Mouse (Mus musculus) macrophage (primary cell): ENCODE measurements around the gene Trim67. TPM values are rescaled to one million over a fixed set of nuclear protein-coding genes. Genes with fewer than 3 reads are reported as not detected.

ENCODE experiments used
- H3K27ac ChIP-seq: fragments of 350-480 bp; formaldehyde crosslinking; 2 replicates; pipeline ENCODE4 v1.9.0; 2021
- H3K36me3 ChIP-seq: fragments of 350-480 bp; formaldehyde crosslinking; 2 replicates; pipeline ENCODE4 v1.9.0; 2021; ENCODE audit errors: inconsistent target
- H3K4me3 ChIP-seq: fragments of 350-480 bp; formaldehyde crosslinking; 2 replicates; pipeline ENCODE4 v1.9.0; 2021; ENCODE audit errors: inconsistent target
- H3K79me2 ChIP-seq: fragments of 350-480 bp; formaldehyde crosslinking; 2 replicates; pipeline ENCODE4 v1.9.0; 2021; ENCODE audit errors: inconsistent target
- WGBS: methylation state at CpG from one replicate; pipeline ENCODE4 v1.1.7; 2026; ENCODE audit warnings: inconsistent platforms; ENCODE audit not compliant: missing documents; 5-methylcytosine and 5-hydroxymethylcytosine counted together
- polyA plus RNA-seq: library from polyadenylated mRNA; stranded (reverse); fragments of 250-400 nt; gene quantifications from 3 replicates; pipeline ENCODE4 v1.2.4, GENCODE M21; 2018; ENCODE audit warnings: inconsistent platforms

Gene Trim67
- polyA plus RNA-seq, 1 experiment from 2014 or later, result not detected

GRCm38 (mm10) chr8:124782431-124782830, 10.5 kb upstream of the Trim67 start:
- H3K27ac ChIP-seq, result no peak overlapping the region
- no peaks in the 10 kb centered on the region for H3K79me2 ChIP-seq
- WGBS, result 85% methylated on average over 3 of the region's 3 CpGs
- no peaks in the 10 kb centered on the region for H3K36me3 ChIP-seq
- H3K4me3 ChIP-seq, result no peak overlapping the region

GRCm38 (mm10) chr8:124783228-124783627, 9.7 kb upstream of the Trim67 start:
- Histone ChIP-seq H3K36me3 (no peaks in the 10 kb centered on the region), H3K79me2 (no peaks in the 10 kb centered on the region), H3K27ac (no peak overlapping the region), H3K4me3 (no peak overlapping the region)
- 88% methylated on average over 15 of the region's 15 CpGs for WGBS

- WGBS, result 95% methylated on average over 12 of the region's 13 CpGs
- H3K4me3 ChIP-seq, result no peak overlapping the region
These were observed 8.3 kb upstream of the Trim67 start for GRCm38 (mm10) chr8:124784613-124785012.

GRCm38 (mm10) chr8:124790676-124791075, 2.2 kb upstream of the Trim67 start:
- Histone ChIP-seq H3K79me2 (no peaks in the 10 kb centered on the region), H3K27ac (no peak overlapping the region)
- 22% methylated on average over 4 of the region's 4 CpGs for WGBS

More at GRCm38 (mm10) chr8:124784613-124785012, 8.3 kb upstream of the Trim67 start:
- Histone ChIP-seq H3K27ac (no peak overlapping the region), H3K79me2 (no peaks in the 10 kb centered on the region), H3K36me3 (no peaks in the 10 kb centered on the region)

GRCm38 (mm10) chr8:124791751-124792150, 1.1 kb upstream of the Trim67 start:
- no peak overlapping the region for H3K4me3 ChIP-seq

More at GRCm38 (mm10) chr8:124790676-124791075, 2.2 kb upstream of the Trim67 start:
- H3K36me3 ChIP-seq, result no peaks in the 10 kb centered on the region
- H3K4me3 ChIP-seq, result no peak overlapping the region

GRCm38 (mm10) chr8:124792186-124792585, 706 bp upstream of the Trim67 start:
- Histone ChIP-seq H3K27ac (no peak overlapping the region), H3K79me2 (no peaks in the 10 kb centered on the region), H3K4me3 (no peak overlapping the region), H3K36me3 (no peaks in the 10 kb centered on the region)
- 3% methylated on average over 28 of the region's 32 CpGs for WGBS

More at GRCm38 (mm10) chr8:124791751-124792150, 1.1 kb upstream of the Trim67 start:
- Histone ChIP-seq H3K27ac (no peak overlapping the region), H3K79me2 (no peaks in the 10 kb centered on the region), H3K36me3 (no peaks in the 10 kb centered on the region)
- 67% methylated on average over 4 of the region's 4 CpGs for WGBS

GRCm38 (mm10) chr8:124793172-124793651, 320 bp downstream of the Trim67 start:
- no peaks in the 10 kb centered on the region for H3K36me3 ChIP-seq
- WGBS, result 4% methylated on average over 49 of the region's 51 CpGs
- no peak overlapping the region for H3K27ac ChIP-seq
- H3K4me3 ChIP-seq, result no peak overlapping the region
- H3K79me2 ChIP-seq, result no peaks in the 10 kb centered on the region

- Histone ChIP-seq H3K4me3 (no peak overlapping the region), H3K27ac (no peak overlapping the region), H3K36me3 (no peaks in the 10 kb centered on the region), H3K79me2 (no peaks in the 10 kb centered on the region)
- WGBS, result 5% methylated on average over 72 of the region's 81 CpGs
These were observed 981 bp downstream of the Trim67 start for GRCm38 (mm10) chr8:124793661-124794485.

GRCm38 (mm10) chr8:124794486-124794780, 1.5 kb downstream of the Trim67 start:
- no peak overlapping the region for H3K27ac ChIP-seq
- no peak overlapping the region for H3K4me3 ChIP-seq
- H3K79me2 ChIP-seq, result no peaks in the 10 kb centered on the region
- no peaks in the 10 kb centered on the region for H3K36me3 ChIP-seq
- WGBS, result under 1% methylated on average over 23 of the region's 25 CpGs

- no peaks in the 10 kb centered on the region for H3K36me3 ChIP-seq
- 53% methylated on average over 8 of the region's 8 CpGs for WGBS
- no peak overlapping the region for H3K27ac ChIP-seq
- H3K79me2 ChIP-seq, result no peaks in the 10 kb centered on the region
- no peak overlapping the region for H3K4me3 ChIP-seq
These were observed 3.0 kb downstream of the Trim67 start for GRCm38 (mm10) chr8:124795781-124796488.

- Histone ChIP-seq H3K27ac (no peak overlapping the region), H3K36me3 (no peaks in the 10 kb centered on the region), H3K4me3 (no peak overlapping the region), H3K79me2 (no peaks in the 10 kb centered on the region)
- 54% methylated on average over 11 of the region's 11 CpGs for WGBS
These were observed 7.7 kb downstream of the Trim67 start for GRCm38 (mm10) chr8:124800542-124800941.

- Histone ChIP-seq H3K27ac (no peak overlapping the region), H3K79me2 (no peaks in the 10 kb centered on the region), H3K4me3 (no peak overlapping the region), H3K36me3 (no peaks in the 10 kb centered on the region)
- WGBS, result 56% methylated on average over 12 of the region's 12 CpGs
These were observed 11.2 kb downstream of the Trim67 start for GRCm38 (mm10) chr8:124803824-124804702.

- H3K27ac ChIP-seq, result no peak overlapping the region
- WGBS, result 86% methylated on average over 3 of the region's 4 CpGs
- no peaks in the 10 kb centered on the region for H3K36me3 ChIP-seq
- no peaks in the 10 kb centered on the region for H3K79me2 ChIP-seq
- H3K4me3 ChIP-seq, result no peak overlapping the region
These were observed 13.1 kb downstream of the Trim67 start for GRCm38 (mm10) chr8:124805990-124806389.

- Histone ChIP-seq H3K4me3 (no peak overlapping the region), H3K36me3 (no peaks in the 10 kb centered on the region), H3K27ac (no peak overlapping the region), H3K79me2 (no peaks in the 10 kb centered on the region)
- WGBS, result 29% methylated on average over 2 of the region's 2 CpGs
These were observed 16.5 kb downstream of the Trim67 start for GRCm38 (mm10) chr8:124809419-124809818.
